Mouse (Mus musculus): ENCODE measurements around the gene Nbea. TPM values are rescaled to one million over a fixed set of nuclear protein-coding genes. Genes with fewer than 3 reads are reported as not detected.

Gene Nbea
- polyA plus RNA-seq, 1 experiment from 2014 or later, result 13.2 TPM

DNA sequence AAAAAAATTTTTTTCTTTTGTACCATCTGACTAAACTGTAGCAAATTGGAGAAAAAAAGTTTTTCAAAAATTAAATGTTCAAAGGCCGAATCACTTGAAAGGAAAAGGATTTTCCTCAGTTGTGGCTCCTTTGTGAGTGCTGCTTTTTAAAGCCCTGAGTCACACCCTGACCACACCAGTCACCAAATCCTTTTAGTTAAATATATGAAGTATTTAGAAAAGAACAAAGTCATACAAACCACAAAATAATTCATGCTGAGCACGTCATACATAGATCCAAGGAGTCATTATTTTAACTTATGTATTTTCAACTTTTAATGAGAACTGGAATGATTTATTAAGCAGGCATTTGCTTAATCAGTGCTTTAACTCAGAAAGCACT is 295.7 kb downstream of the Nbea start:
- H3K9me3 ChIP-seq, result no peaks in the 10 kb centered on the region
- no peak overlapping the region for H3K27ac ChIP-seq
- no peak overlapping the region for H3K4me2 ChIP-seq
- ATAC-seq (ENCODE audit: insufficient number of reproducible peaks, low FRiP score, low TSS enrichment, low read depth), result no peak
- 45% methylated on average over 2 of the region's 2 CpGs for WGBS
- peaks cover 3% of the 10 kb centered on the region; the same call in 1 of the 2 replicates for H3K4me1 ChIP-seq
- H3K27me3 ChIP-seq, result no peaks in the 10 kb centered on the region
- H3K9ac ChIP-seq, result no peak overlapping the region
- no peaks in the 10 kb centered on the region for H3K36me3 ChIP-seq
- no peak overlapping the region for H3K4me3 ChIP-seq

DNA sequence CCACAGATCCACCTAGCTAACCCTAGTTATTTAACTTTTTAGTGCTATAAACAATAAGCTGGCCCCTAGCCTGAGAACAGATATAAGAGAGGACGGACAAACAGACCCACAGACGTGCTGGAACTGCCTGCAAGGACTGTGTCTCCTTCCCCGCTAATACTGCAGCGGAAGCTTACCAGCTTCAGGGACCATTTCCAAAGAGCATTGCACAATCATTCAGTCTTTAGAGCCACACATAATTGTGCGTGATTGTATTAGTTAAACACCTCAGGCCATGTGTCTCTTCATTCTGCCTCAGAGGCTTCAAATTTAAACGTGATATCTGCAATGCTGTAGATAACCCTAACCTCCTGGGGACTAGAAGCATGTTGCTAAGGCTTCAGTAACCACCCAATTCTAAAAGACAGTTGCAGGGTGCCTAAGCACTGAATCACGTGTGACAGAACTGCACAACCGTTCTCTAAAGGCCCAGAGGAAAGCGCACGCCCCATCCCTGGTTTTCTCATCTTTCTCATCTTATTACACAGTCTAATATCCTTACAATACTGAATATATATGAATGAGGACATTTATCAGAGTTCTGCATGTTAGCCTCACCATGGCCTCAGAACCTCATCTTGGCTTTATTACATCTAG is 296.2 kb downstream of the Nbea start:
- 68% methylated on average over 10 of the region's 10 CpGs for WGBS
- no peak for ATAC-seq (ENCODE audit: insufficient number of reproducible peaks, low FRiP score, low TSS enrichment, low read depth)
- no peaks in the 10 kb centered on the region for H3K36me3 ChIP-seq
- no peaks in the 10 kb centered on the region for H3K9me3 ChIP-seq
- H3K27ac ChIP-seq, result no peak overlapping the region
- no peaks in the 10 kb centered on the region for H3K27me3 ChIP-seq
- peaks cover 3% of the 10 kb centered on the region; the same call in 1 of the 2 replicates for H3K4me1 ChIP-seq
- no peak overlapping the region for H3K9ac ChIP-seq
- H3K4me3 ChIP-seq, result no peak overlapping the region
- no peak overlapping the region for H3K4me2 ChIP-seq

DNA sequence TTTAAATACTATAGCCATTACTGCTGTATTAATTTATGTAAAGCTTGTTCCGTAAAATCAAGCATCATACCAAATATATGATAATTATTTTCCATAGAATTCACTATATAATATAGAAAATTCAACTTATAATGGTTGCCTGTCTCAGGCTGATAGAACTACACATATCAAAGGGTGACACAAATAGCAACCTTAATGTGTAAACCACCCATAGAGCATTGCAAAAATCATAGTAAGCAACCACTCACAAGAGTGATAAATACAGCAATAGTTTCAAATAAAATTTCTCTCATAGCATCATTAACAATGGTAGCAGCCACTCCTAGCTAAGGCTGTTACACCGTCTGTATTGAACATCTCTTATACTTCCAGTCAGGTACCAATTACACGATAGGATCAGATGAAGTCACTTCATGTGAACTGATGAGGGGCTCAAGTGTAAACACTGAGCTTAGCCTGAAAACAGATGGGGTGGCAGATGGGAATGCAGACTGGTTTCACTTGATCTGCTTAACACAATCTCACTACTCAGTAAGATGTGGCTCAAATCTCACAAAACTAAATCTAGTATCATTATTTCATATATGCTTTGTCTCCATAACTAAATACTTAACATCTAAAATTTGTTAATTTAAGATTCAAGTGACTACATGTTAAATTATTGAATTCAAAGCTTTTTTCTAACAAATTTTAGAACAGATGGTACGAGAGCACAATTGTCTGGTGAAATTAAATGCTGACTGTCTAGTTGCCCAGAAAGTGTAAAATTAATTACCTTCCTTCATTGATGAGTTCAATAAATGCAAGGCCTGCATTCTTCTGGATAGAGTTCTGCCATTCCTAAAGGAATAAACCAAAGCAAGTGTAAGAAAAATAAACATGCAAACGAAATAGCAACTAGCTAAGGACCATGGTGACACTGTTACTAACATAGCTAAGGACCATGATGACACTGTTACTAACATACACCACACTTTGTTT is 310.3 kb downstream of the Nbea start:
- no peak for ATAC-seq (ENCODE audit: insufficient number of reproducible peaks, low FRiP score, low TSS enrichment, low read depth)
- H3K27ac ChIP-seq, result no peak overlapping the region
- no peak overlapping the region for H3K4me2 ChIP-seq
- no peaks in the 10 kb centered on the region for H3K27me3 ChIP-seq
- no peaks in the 10 kb centered on the region for H3K9me3 ChIP-seq
- WGBS, result 74% methylated on average over 5 of the region's 5 CpGs
- H3K4me1 ChIP-seq, result no peaks in the 10 kb centered on the region
- H3K9ac ChIP-seq, result no peak overlapping the region
- H3K4me3 ChIP-seq, result no peak overlapping the region
- H3K36me3 ChIP-seq, result no peaks in the 10 kb centered on the region

DNA sequence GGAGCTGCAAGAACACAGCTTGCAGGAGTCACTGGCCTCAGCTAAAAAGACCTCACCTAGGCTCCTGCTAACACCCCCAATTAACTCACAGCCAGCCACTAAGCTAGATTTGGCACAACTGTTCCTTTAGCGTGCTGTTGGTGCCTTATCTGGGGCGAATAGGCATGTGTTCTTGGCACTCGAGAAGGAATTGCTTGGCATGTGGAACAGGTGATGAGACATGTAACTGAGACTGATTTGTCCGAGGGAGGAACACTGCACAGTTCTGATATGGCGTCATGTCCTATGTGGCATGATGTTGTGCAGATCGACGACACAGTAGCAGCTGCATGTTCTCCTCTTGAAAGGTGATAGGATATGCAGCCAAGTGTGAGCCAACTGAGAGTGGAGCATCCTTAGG is 331.0 kb downstream of the Nbea start:
- ATAC-seq (ENCODE audit: insufficient number of reproducible peaks, low FRiP score, low TSS enrichment, low read depth), result no peak
- no peak overlapping the region for H3K9ac ChIP-seq
- no peaks in the 10 kb centered on the region for H3K4me1 ChIP-seq
- no peaks in the 10 kb centered on the region for H3K27me3 ChIP-seq
- H3K4me2 ChIP-seq, result no peak overlapping the region
- H3K4me3 ChIP-seq, result no peak overlapping the region
- H3K27ac ChIP-seq, result no peak overlapping the region
- H3K9me3 ChIP-seq, result no peaks in the 10 kb centered on the region
- no peaks in the 10 kb centered on the region; the same call in 1 of the 2 replicates for H3K36me3 ChIP-seq
- 85% methylated on average over 7 of the region's 7 CpGs for WGBS

DNA sequence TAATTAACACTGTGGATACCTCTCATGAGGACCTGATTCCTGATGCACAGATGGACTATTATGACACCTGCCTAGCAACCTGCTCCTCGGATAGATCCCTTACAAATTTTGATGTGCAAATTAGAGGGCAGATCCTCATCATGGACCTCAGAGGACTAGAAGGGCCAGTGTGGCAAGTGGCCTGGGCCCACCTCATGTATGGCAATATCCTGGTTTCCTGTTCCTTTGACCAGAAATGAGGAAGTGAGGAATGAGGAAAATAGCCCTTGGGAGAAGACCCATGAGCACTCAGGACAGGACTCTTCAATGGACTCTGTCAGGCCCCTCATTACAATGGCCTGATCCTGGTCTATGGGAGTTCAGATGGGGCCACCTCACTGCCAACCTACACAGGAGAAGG is 336.4 kb downstream of the Nbea start:
- Histone ChIP-seq H3K9ac (no peak overlapping the region), H3K27me3 (no peaks in the 10 kb centered on the region), H3K4me3 (no peak overlapping the region), H3K27ac (no peak overlapping the region), H3K4me2 (no peak overlapping the region), H3K9me3 (no peaks in the 10 kb centered on the region), H3K4me1 (no peaks in the 10 kb centered on the region), H3K36me3 (no peaks in the 10 kb centered on the region; the same call in 1 of the 2 replicates)
- 76% methylated on average over 1 of the region's 1 CpGs for WGBS
- ATAC-seq (ENCODE audit: insufficient number of reproducible peaks, low FRiP score, low TSS enrichment, low read depth), result no peak

DNA sequence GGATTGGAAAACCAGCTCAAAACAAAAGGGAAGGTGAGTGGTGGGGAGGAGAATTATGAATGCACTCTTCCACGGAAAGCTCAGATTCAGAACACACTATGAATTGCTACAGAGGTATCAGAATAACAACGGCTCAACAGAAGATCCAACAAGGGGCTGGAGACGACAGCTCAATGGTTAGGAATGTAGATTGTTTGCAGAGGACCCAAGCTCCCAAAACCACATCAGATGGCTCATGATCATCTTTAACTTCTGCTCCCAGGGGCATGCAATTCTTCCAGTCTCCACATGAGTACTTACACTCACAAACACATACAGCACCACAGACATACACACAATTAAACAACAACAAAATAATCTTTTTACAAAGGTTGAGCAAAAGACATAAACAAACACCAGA is 346.3 kb downstream of the Nbea start:
- H3K4me1 ChIP-seq, result no peaks in the 10 kb centered on the region
- no peak overlapping the region for H3K4me3 ChIP-seq
- H3K27ac ChIP-seq, result no peak overlapping the region
- WGBS, result 84% methylated on average over 3 of the region's 3 CpGs
- no peaks in the 10 kb centered on the region for H3K27me3 ChIP-seq
- no peak overlapping the region for H3K9ac ChIP-seq
- H3K4me2 ChIP-seq, result no peak overlapping the region
- no peak for ATAC-seq (ENCODE audit: insufficient number of reproducible peaks, low FRiP score, low TSS enrichment, low read depth)
- no peaks in the 10 kb centered on the region for H3K36me3 ChIP-seq
- H3K9me3 ChIP-seq, result no peaks in the 10 kb centered on the region

DNA sequence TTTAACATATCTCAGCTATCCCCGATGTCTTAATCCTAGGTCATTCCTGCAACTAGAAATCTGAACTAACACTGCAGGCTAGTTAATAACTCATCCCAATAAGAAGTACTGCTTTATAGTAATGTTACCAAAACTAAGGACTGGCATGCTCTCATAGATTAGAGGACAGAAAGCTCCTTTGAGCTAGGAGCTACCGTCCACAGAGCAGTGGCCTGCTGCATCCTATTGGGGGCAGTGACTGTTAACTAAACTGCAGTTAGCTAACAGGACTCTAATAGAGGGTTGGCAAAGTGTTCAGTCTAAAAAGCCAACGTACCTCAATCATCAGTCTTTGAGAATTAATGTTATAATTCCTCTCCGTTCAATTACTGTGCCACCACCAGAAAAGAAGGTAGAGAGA is 348.3 kb downstream of the Nbea start:
- Histone ChIP-seq H3K9ac (no peak overlapping the region), H3K27ac (no peak overlapping the region), H3K4me2 (no peak overlapping the region), H3K27me3 (no peaks in the 10 kb centered on the region), H3K4me1 (no peaks in the 10 kb centered on the region), H3K36me3 (no peaks in the 10 kb centered on the region), H3K9me3 (no peaks in the 10 kb centered on the region), H3K4me3 (no peak overlapping the region)
- no peak for ATAC-seq (ENCODE audit: insufficient number of reproducible peaks, low FRiP score, low TSS enrichment, low read depth)
- WGBS, result 51% methylated on average over 4 of the region's 4 CpGs

DNA sequence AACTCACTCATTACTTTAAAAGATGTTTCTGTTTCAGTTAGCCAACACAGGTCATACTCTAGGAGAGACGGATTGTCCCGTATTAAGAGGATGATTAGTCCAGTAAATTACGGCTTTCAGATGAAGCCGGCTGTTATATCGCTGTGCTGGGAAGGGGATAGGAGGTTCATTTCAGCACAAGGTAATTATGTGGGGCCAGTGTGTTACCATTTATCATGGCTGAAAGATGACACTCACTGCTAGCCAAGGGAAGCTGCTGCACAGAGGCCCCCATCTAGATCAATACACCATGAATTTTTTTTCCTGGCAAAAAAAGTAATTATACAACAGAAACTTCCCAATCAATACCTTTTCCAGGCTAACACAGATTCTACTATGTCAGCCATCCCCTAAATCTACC is 353.3 kb downstream of the Nbea start:
- Histone ChIP-seq H3K4me1 (no peaks in the 10 kb centered on the region), H3K27me3 (no peaks in the 10 kb centered on the region), H3K4me3 (no peak overlapping the region), H3K9me3 (no peaks in the 10 kb centered on the region), H3K9ac (no peak overlapping the region), H3K36me3 (no peaks in the 10 kb centered on the region), H3K27ac (no peak overlapping the region), H3K4me2 (no peak overlapping the region)
- WGBS, result 39% methylated on average over 5 of the region's 5 CpGs
- no peak for ATAC-seq (ENCODE audit: insufficient number of reproducible peaks, low FRiP score, low TSS enrichment, low read depth)

DNA sequence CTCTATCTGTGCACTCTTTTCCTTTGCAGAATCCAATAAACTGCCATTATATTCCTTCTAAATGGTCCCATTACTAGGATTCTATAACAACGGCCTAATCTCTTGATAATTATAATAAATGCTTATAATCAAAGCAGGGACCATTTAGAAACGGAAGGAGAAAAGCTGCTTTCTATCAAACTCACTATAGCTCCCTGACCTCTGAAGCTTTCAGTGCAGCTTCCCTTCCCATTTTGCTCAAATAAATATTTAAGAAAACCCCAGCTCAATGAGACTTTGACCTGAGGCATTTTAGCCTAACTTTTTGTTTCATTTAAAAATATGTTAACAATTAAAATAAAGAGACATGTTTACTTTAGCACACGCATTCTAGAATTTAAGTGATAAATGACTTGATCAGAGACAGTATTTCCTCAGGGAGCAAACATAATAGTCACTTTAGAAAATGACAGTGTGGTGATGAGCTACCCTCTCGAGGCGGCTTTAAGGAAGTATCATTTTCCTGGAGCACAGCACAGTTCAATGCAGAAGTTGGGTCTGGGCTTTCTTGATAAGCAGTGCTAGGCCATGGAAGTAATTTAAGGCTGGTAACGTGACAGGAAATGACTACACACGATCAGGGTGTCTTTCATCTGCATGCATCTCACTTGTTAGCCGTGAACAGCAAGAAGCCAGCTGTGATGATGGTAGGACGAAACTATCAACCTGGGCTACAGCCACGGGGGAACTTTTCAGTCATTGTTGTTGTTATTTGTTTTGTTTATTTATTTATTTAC is 354.8 kb downstream of the Nbea start:
- no peak for ATAC-seq (ENCODE audit: insufficient number of reproducible peaks, low FRiP score, low TSS enrichment, low read depth)
- Histone ChIP-seq H3K9me3 (no peaks in the 10 kb centered on the region), H3K4me2 (no peak overlapping the region), H3K9ac (no peak overlapping the region), H3K36me3 (no peaks in the 10 kb centered on the region), H3K4me3 (no peak overlapping the region), H3K27me3 (no peaks in the 10 kb centered on the region), H3K27ac (no peak overlapping the region), H3K4me1 (no peaks in the 10 kb centered on the region)
- 34% methylated on average over 10 of the region's 10 CpGs for WGBS

DNA sequence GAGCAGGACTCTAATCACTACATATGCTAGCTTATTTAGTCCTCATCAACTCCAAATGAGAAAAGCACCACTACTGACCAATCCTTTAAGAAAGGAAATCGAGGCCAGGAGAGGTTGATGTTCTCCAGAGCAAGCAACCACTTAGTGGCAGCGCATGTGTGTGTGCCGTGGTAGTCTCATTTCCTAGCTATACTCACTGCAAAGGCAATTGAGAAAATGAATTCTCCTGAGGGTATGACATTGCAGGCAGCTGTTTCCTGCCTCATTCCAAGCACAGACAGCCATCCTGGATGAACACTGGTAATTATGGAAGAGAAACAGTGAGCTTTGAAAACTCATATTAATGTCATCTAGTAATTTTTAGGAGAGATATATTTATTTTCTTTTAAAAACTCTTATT is 358.6 kb downstream of the Nbea start:
- no peaks in the 10 kb centered on the region for H3K27me3 ChIP-seq
- 39% methylated on average over 3 of the region's 3 CpGs for WGBS
- no peak overlapping the region for H3K4me2 ChIP-seq
- no peak overlapping the region for H3K9ac ChIP-seq
- H3K36me3 ChIP-seq, result no peaks in the 10 kb centered on the region
- no peak overlapping the region for H3K4me3 ChIP-seq
- ATAC-seq (ENCODE audit: insufficient number of reproducible peaks, low FRiP score, low TSS enrichment, low read depth), result no peak
- no peaks in the 10 kb centered on the region for H3K4me1 ChIP-seq
- H3K9me3 ChIP-seq, result no peaks in the 10 kb centered on the region
- H3K27ac ChIP-seq, result no peak overlapping the region

DNA sequence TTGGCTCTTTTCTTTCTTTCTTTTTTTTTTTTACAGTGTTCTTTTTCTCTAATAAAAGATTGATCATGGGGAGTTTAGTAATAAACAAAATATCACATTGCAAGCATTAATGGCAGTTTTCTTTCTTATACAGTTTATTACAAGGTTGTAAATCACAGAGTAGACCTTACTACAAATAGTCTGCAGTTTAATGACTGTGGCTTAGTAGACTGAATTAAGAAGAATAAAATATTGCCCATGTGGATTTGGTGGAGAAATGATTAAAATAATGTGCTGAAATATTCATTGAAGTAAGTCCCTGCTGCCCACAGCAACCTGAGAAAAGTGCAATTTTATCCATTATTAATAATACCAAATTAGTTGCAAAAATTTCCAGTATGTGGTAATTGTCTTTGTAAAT is 363.9 kb downstream of the Nbea start:
- Histone ChIP-seq H3K4me3 (no peak overlapping the region), H3K27me3 (no peaks in the 10 kb centered on the region)

DNA sequence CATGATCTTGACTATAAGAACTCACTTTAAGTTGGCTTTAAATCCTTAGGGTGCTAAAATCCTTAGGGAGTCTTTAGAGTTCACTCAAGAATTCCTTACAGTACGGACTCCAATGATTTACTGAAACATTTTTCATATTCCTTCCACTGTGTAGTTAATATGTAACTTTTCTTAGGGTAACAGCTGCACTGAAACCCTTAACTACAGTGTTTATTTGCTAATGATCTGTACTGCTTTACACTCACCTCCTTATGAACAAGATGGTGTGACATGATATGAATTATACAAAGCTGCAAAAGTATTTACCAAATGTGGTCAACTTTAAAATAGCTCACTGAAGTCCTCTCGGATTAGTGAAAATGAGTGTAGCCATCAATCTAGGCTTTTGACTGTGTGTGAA is 365.4 kb downstream of the Nbea start:
- no peak overlapping the region for H3K27ac ChIP-seq
- H3K9me3 ChIP-seq, result no peaks in the 10 kb centered on the region
- no peaks in the 10 kb centered on the region for H3K27me3 ChIP-seq
- no peak for ATAC-seq (ENCODE audit: insufficient number of reproducible peaks, low FRiP score, low TSS enrichment, low read depth)
- H3K36me3 ChIP-seq, result no peaks in the 10 kb centered on the region
- no peak overlapping the region for H3K4me2 ChIP-seq
- peaks cover 6% of the 10 kb centered on the region for H3K4me1 ChIP-seq
- WGBS, result 72% methylated on average over 2 of the region's 2 CpGs
- H3K4me3 ChIP-seq, result no peak overlapping the region
- no peak overlapping the region for H3K9ac ChIP-seq

More for the DNA sequence above, 363.9 kb downstream of the Nbea start:
- Histone ChIP-seq H3K9me3 (no peaks in the 10 kb centered on the region), H3K27ac (no peak overlapping the region), H3K36me3 (no peaks in the 10 kb centered on the region), H3K4me2 (no peak overlapping the region), H3K9ac (no peak overlapping the region), H3K4me1 (peaks cover 6% of the 10 kb centered on the region)
- no peak for ATAC-seq (ENCODE audit: insufficient number of reproducible peaks, low FRiP score, low TSS enrichment, low read depth)
